In genomic region chr19:28628416-28628815, GRCm38 (mm10) we compare ENCODE assay signal across 8 mouse cellular contexts. TPM values are rescaled to one million over a fixed set of nuclear protein-coding genes. Genes with fewer than 3 reads are reported as not detected.
A peak's percentile ranks its signal among the peaks of the same experiment; 100 is the strongest.
DNase-seq lines count a peak whose midpoint lies in the region; ATAC-seq lines count a peak whose summit lies in the region.

No protein-coding gene starts in this region.

- no peak overlapping the region for H3K4me2 ChIP-seq in forebrain, embryonic 12.5 days
- no peak overlapping the region for H3K4me2 ChIP-seq in midbrain, embryonic 13.5 days (replicated peaks)
- no peak overlapping the region for H3K4me2 ChIP-seq in midbrain, embryonic 11.5 days
- no peak overlapping the region for H3K4me2 ChIP-seq in hindbrain, embryonic 14.5 days (replicated peaks)
- H3K4me2 ChIP-seq in midbrain, embryonic 15.5 days, result no peak overlapping the region

- no peaks in the 10 kb centered on the region for H3K9me3 ChIP-seq in forebrain, embryonic 12.5 days
- H3K9me3 ChIP-seq in forebrain, embryonic 10.5 days, result no peaks in the 10 kb centered on the region
- H3K9me3 ChIP-seq in midbrain, embryonic 13.5 days, result 0 out of 2 replicates have a peak, but pooled peaks cover 3% of the 10 kb centered on the region
- no peaks in the 10 kb centered on the region for H3K9me3 ChIP-seq in midbrain, embryonic 11.5 days (ENCODE audit: control insufficient read depth, low read length)
- H3K9me3 ChIP-seq in hindbrain, embryonic 14.5 days (ENCODE audit: control insufficient read depth, low read length), result no peaks in the 10 kb centered on the region
- H3K9me3 ChIP-seq in midbrain, embryonic 15.5 days, result no peaks in the 10 kb centered on the region

- H3K9ac ChIP-seq in forebrain, embryonic 12.5 days, result no peak overlapping the region
- H3K9ac ChIP-seq in midbrain, embryonic 13.5 days (replicated peaks), result no peak overlapping the region
- H3K9ac ChIP-seq in midbrain, embryonic 11.5 days (ENCODE audit: low read length), result no peak overlapping the region
- no peak overlapping the region for H3K9ac ChIP-seq in hindbrain, embryonic 14.5 days
- H3K9ac ChIP-seq in midbrain, embryonic 15.5 days, result no peak overlapping the region

- H3K27me3 ChIP-seq in forebrain, embryonic 12.5 days, result 0 out of 2 replicates have a peak, but pooled peaks cover 2% of the 10 kb centered on the region
- no peaks in the 10 kb centered on the region; the same call in 1 of the 2 replicates for H3K27me3 ChIP-seq in forebrain, embryonic 10.5 days (ENCODE audit: poor library complexity, severe bottlenecking)
- H3K27me3 ChIP-seq in midbrain, embryonic 13.5 days, result 0 out of 2 replicates have a peak, but pooled peaks cover 3% of the 10 kb centered on the region
- H3K27me3 ChIP-seq in midbrain, embryonic 11.5 days (ENCODE audit: control insufficient read depth, insufficient read depth, low read length), result no peaks in the 10 kb centered on the region
- H3K27me3 ChIP-seq in hindbrain, embryonic 14.5 days (ENCODE audit: control insufficient read depth, insufficient read depth, low read length), result no peaks in the 10 kb centered on the region
- H3K27me3 ChIP-seq in midbrain, embryonic 15.5 days (replicated peaks), result no peaks in the 10 kb centered on the region

- H3K36me3 ChIP-seq in forebrain, embryonic 12.5 days (replicated peaks), result no peaks in the 10 kb centered on the region
- H3K36me3 ChIP-seq in forebrain, embryonic 10.5 days (replicated peaks), result no peaks in the 10 kb centered on the region
- H3K36me3 ChIP-seq in midbrain, embryonic 13.5 days, result no peaks in the 10 kb centered on the region
- H3K36me3 ChIP-seq in midbrain, embryonic 11.5 days (ENCODE audit: control insufficient read depth, insufficient read depth, low read length), result no peaks in the 10 kb centered on the region
- no peaks in the 10 kb centered on the region for H3K36me3 ChIP-seq in hindbrain, embryonic 14.5 days (replicated peaks; ENCODE audit: control insufficient read depth, insufficient read depth)
- H3K36me3 ChIP-seq in midbrain, embryonic 15.5 days (replicated peaks), result no peaks in the 10 kb centered on the region

- no peaks in the 10 kb centered on the region for H3K4me1 ChIP-seq in forebrain, embryonic 12.5 days
- peaks cover 6% of the 10 kb centered on the region for H3K4me1 ChIP-seq in forebrain, embryonic 10.5 days
- no peaks in the 10 kb centered on the region for H3K4me1 ChIP-seq in midbrain, embryonic 13.5 days (replicated peaks)
- H3K4me1 ChIP-seq in midbrain, embryonic 11.5 days (ENCODE audit: control insufficient read depth, insufficient read depth, low read length), result no peaks in the 10 kb centered on the region
- H3K4me1 ChIP-seq in hindbrain, embryonic 14.5 days (replicated peaks; ENCODE audit: control insufficient read depth, insufficient read depth, low read length), result no peaks in the 10 kb centered on the region
- 0 out of 2 replicates have a peak, but pooled peaks cover 4% of the 10 kb centered on the region for H3K4me1 ChIP-seq in midbrain, embryonic 15.5 days

- WGBS in forebrain, embryonic 12.5 days, result 61% methylated on average over 8 of the region's 8 CpGs
- WGBS in forebrain, embryonic 10.5 days, result 71% methylated on average over 8 of the region's 8 CpGs
- 52% methylated on average over 8 of the region's 8 CpGs for WGBS in midbrain, embryonic 13.5 days
- 67% methylated on average over 8 of the region's 8 CpGs for WGBS in midbrain, embryonic 11.5 days
- 51% methylated on average over 8 of the region's 8 CpGs for WGBS in hindbrain, embryonic 14.5 days
- WGBS in midbrain, embryonic 15.5 days, result 35% methylated on average over 8 of the region's 8 CpGs

- H3K4me3 ChIP-seq in forebrain, embryonic 12.5 days (replicated peaks), result no peak overlapping the region
- no peak overlapping the region for H3K4me3 ChIP-seq in forebrain, embryonic 10.5 days
- no peak overlapping the region for H3K4me3 ChIP-seq in midbrain, embryonic 13.5 days (replicated peaks)
- no peak overlapping the region for H3K4me3 ChIP-seq in midbrain, embryonic 11.5 days (ENCODE audit: low read depth, low read length)
- H3K4me3 ChIP-seq in hindbrain, embryonic 14.5 days (replicated peaks; ENCODE audit: low read length), result no peak overlapping the region
- no peak overlapping the region for H3K4me3 ChIP-seq in midbrain, embryonic 15.5 days

- 0 out of 2 replicates have a peak, but pooled peaks have one; percentile 39 for ATAC-seq in forebrain, embryonic 12.5 days (ENCODE audit: low FRiP score)
- peak; percentile 45; the same call in 1 of the 2 replicates for ATAC-seq in midbrain, embryonic 13.5 days
- ATAC-seq in midbrain, embryonic 11.5 days (ENCODE audit: low FRiP score), result no peak
- no peak; the same call in 1 of the 2 replicates for ATAC-seq in hindbrain, embryonic 14.5 days (ENCODE audit: low FRiP score)
- ATAC-seq in midbrain, embryonic 15.5 days (replicated peaks), result peak; percentile 85

- DNase-seq in forebrain, embryonic 10.5 days (ENCODE audit: extremely low spot score, low spot score), result no peak
- no peak for DNase-seq in midbrain, embryonic 11.5 days (ENCODE audit: low spot score, missing footprints)
- peak; percentile 78 for DNase-seq in hindbrain, embryonic 14.5 days (ENCODE audit: low spot score)
- no peak for DNase-seq in urinary bladder, postnatal 25 days (ENCODE audit: low spot score)
- no peak for DNase-seq in gastrocnemius, postnatal 10 days

- H3K27ac ChIP-seq in forebrain, embryonic 12.5 days, result no peak overlapping the region
- no peak overlapping the region for H3K27ac ChIP-seq in forebrain, embryonic 10.5 days
- no peak overlapping the region for H3K27ac ChIP-seq in midbrain, embryonic 13.5 days
- H3K27ac ChIP-seq in midbrain, embryonic 11.5 days (ENCODE audit: low read depth, low read length), result no peak overlapping the region
- no peak overlapping the region for H3K27ac ChIP-seq in hindbrain, embryonic 14.5 days
- 0 out of 2 replicates have a peak overlapping the region, but pooled peaks have one; percentile 1 for H3K27ac ChIP-seq in midbrain, embryonic 15.5 days

RNA-seq across cellular contexts. Expression of gene Glis3, which starts 51.5 kb away (rescaled TPM):
- polyA plus RNA-seq in forebrain, embryonic 12.5 days (2016; fragmentation: Nextera tagmentation; extraction: Ambion mirVana), result 2.2 and 2.6 TPM in 2 replicates
- 1.9 and 3.9 TPM in 2 replicates for polyA plus RNA-seq in forebrain, embryonic 10.5 days (2016; fragmentation: Nextera tagmentation; extraction: Ambion mirVana)
- 2.2 and 2.9 TPM in 2 replicates for polyA plus RNA-seq in midbrain, embryonic 13.5 days (2015; fragmentation: Nextera tagmentation; extraction: Ambion mirVana)
- 1.7 and 1.9 TPM in 2 replicates for polyA plus RNA-seq in midbrain, embryonic 11.5 days (2014; fragmentation: Nextera tagmentation; extraction: Ambion mirVana)
- polyA plus RNA-seq in hindbrain, embryonic 14.5 days (2014; fragmentation: Nextera tagmentation; extraction: Ambion mirVana), result 3.2 and 4.1 TPM in 2 replicates
- 3.3 and 4.6 TPM in 2 replicates for polyA plus RNA-seq in midbrain, embryonic 15.5 days (2015; fragmentation: Nextera tagmentation; extraction: Ambion mirVana)
- total RNA-seq in gastrocnemius, postnatal 10 days (2021), result 1 to 10 TPM; 2.1 to 2.8 TPM

Comparison
In these comparisons a context has a peak if more than half of its experiments do, and no peak if none do; other contexts are left out.
1. ATAC-seq: peak in forebrain, embryonic 12.5 days (single experiment), midbrain, embryonic 13.5 days (single experiment) and midbrain, embryonic 15.5 days (single experiment); none in midbrain, embryonic 11.5 days (single experiment) and hindbrain, embryonic 14.5 days (single experiment).